Comparison of ENCODE assay signal across 8 mouse cellular contexts in the genomic region with DNA sequence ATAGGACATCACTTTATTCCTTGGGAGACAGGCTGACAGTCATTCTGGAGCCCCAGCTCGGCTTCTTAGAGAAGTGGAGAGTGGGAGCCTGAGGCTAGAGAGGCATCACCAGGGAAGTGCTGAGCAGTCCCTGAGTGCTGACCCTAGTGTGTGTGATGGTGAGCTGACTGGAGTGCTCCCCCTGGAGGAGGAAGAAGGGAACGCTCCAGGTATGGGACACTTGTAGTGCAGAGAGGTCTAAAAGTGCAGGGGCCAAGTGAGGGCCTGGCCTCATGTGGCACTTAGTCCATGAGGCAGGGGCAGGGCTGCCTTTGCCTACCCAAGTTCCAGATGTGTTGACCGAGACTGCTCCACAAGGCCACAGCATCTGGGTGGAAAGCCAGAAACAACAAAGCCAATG. TPM values are rescaled to one million over a fixed set of nuclear protein-coding genes. Genes with fewer than 3 reads are reported as not detected.
DNase-seq lines count a peak whose midpoint lies in the region; ATAC-seq and TF ChIP-seq lines count a peak whose summit lies in the region.

No protein-coding gene starts in this region.

- intact Hi-C loops in left cerebral cortex, adult 2 months (cut with DNase I): loop anchor here (10.0 kb wide), 1 partner anchor 539 kb away; no protein-coding TSS in a partner anchor

- H3K4me2 ChIP-seq in limb, embryonic 11.5 days (ENCODE audit: low read depth, severe bottlenecking): no peak overlapping the region

- no peak overlapping the region for H3K9ac ChIP-seq in limb, embryonic 11.5 days (ENCODE audit: low read length)

- peak; percentile 66 for TF ChIP-seq CTCF in left cerebral cortex, adult 2 months (IDR thresholded peaks at IDR 0.05)
- peak; percentile 72 for TF ChIP-seq CTCF in G1E (IDR thresholded peaks at IDR 0.05; ENCODE audit: low read depth, low read length)

- H3K27me3 ChIP-seq in G1E (ENCODE audit: insufficient read depth, low read length): peaks cover 5% of the 10 kb centered on the region
- H3K27me3 ChIP-seq in limb, embryonic 11.5 days (ENCODE audit: control insufficient read depth, insufficient read depth, low read length): no peaks in the 10 kb centered on the region

- no peaks in the 10 kb centered on the region for H3K9me3 ChIP-seq in G1E (replicated peaks)
- H3K9me3 ChIP-seq in limb, embryonic 11.5 days (ENCODE audit: control insufficient read depth, low read length): no peaks in the 10 kb centered on the region

- peak in 1 of 2 experiments; percentile 42 for DNase-seq in left cerebral cortex, adult 2 months (ENCODE audit: extremely low spot score in 1 of 2, low spot score in 2 of 2)
- no peak for DNase-seq in left cerebral cortex, adult 11 months (ENCODE audit: low spot score)
- peak; percentile 61 for DNase-seq in G1E (ENCODE audit: low spot score)
- peak; percentile 59 for DNase-seq in c-Kit-positive CD71-positive TER-119-positive erythroid progenitor cells, embryonic 14.5 days (ENCODE audit: low spot score)
- DNase-seq in limb, embryonic 11.5 days (ENCODE audit: low spot score): peak; percentile 81

- WGBS in limb, embryonic 11.5 days: 35% methylated on average over 3 of the region's 3 CpGs

- ATAC-seq in G1E (ENCODE audit: extremely low read depth, insufficient number of reproducible peaks, low FRiP score, poor library complexity, severe bottlenecking): peak; percentile 50
- peak; percentile 58 for ATAC-seq in granulocyte monocyte progenitor cell, adult 5-6 weeks (replicated peaks; ENCODE audit: poor library complexity, severe bottlenecking)
- ATAC-seq in limb, embryonic 11.5 days (ENCODE audit: insufficient number of reproducible peaks, low FRiP score, low TSS enrichment, low read depth): no peak
- peak; percentile 52; the same call in 1 of the 2 replicates for ATAC-seq in neutrophil, adult 5-6 weeks (ENCODE audit: extremely low read depth, insufficient number of reproducible peaks, low FRiP score, poor library complexity, severe bottlenecking)
- ATAC-seq in activated CD4-positive, CD25-positive, alpha-beta regulatory T cell, adult 4 months: no peak

- peaks cover 24% of the 10 kb centered on the region for H3K36me3 ChIP-seq in G1E (replicated peaks)
- no peaks in the 10 kb centered on the region for H3K36me3 ChIP-seq in limb, embryonic 11.5 days (ENCODE audit: control insufficient read depth, insufficient read depth, low read length)

- no peak overlapping the region for H3K27ac ChIP-seq in left cerebral cortex, adult 2 months
- H3K27ac ChIP-seq in limb, embryonic 11.5 days (replicated peaks; ENCODE audit: low read depth, low read length): no peak overlapping the region

- H3K4me1 ChIP-seq in G1E (ENCODE audit: insufficient read depth, low read depth, low read length): peaks cover 18% of the 10 kb centered on the region
- peaks cover 11% of the 10 kb centered on the region for H3K4me1 ChIP-seq in limb, embryonic 11.5 days (ENCODE audit: control insufficient read depth, insufficient read depth, low read length)

- no peak overlapping the region for H3K4me3 ChIP-seq in left cerebral cortex, adult 2 months
- H3K4me3 ChIP-seq in G1E (ENCODE audit: low read depth, low read length): no peak overlapping the region
- no peak overlapping the region for H3K4me3 ChIP-seq in limb, embryonic 11.5 days (ENCODE audit: low read depth, low read length)

RNA-seq across cellular contexts. Expression of a gene that starts 39.0 kb away (rescaled TPM):
- under 1 TPM in 1 of 2 experiments, not detected in 1; 0.48 TPM for total RNA-seq in left cerebral cortex, adult 2 months (2021)
- total RNA-seq in G1E (2014; fragmentation: Nextera tagmentation) (not detected in 2 replicates), G1E (2017) (0.05 TPM in 1 of 2 replicates, not detected in the other)
- not detected in 2 replicates for polyA plus RNA-seq in G1E (2012)
- total RNA-seq in granulocyte monocyte progenitor cell, adult 5-6 weeks (2014; fragmentation: Nextera tagmentation): 3.7 and 5.5 TPM in 2 replicates
- 2.7 and 4.9 TPM in 2 replicates for total RNA-seq in granulocyte monocyte progenitor cell, adult 5-6 weeks (2017)
- 56.4 and 100.0 TPM in 2 replicates for polyA plus RNA-seq in limb, embryonic 11.5 days (2014; fragmentation: Nextera tagmentation; extraction: Ambion mirVana)
- total RNA-seq in neutrophil, adult 5-6 weeks (2017): not detected in 2 replicates
- not detected for polyA plus RNA-seq in activated CD4-positive, CD25-positive, alpha-beta regulatory T cell, adult 4 months (2017; shearing (Covaris generic))

RNA-seq across cellular contexts. Expression of a gene that starts 58.6 kb away (rescaled TPM):
- 10 to 100 TPM; 10.0 to 10.6 TPM for total RNA-seq in left cerebral cortex, adult 2 months (2021)
- total RNA-seq in G1E (2014; fragmentation: Nextera tagmentation) (11.9 and 17.8 TPM in 2 replicates), G1E (2017) (10.7 and 11.6 TPM in 2 replicates)
- polyA plus RNA-seq in G1E (2012): 57.0 and 73.2 TPM in 2 replicates
- total RNA-seq in granulocyte monocyte progenitor cell, adult 5-6 weeks (2014; fragmentation: Nextera tagmentation): 6.7 and 9.4 TPM in 2 replicates
- 6.9 and 7.8 TPM in 2 replicates for total RNA-seq in granulocyte monocyte progenitor cell, adult 5-6 weeks (2017)
- 3.7 and 5.6 TPM in 2 replicates for polyA plus RNA-seq in limb, embryonic 11.5 days (2014; fragmentation: Nextera tagmentation; extraction: Ambion mirVana)
- 86.0 and 116 TPM in 2 replicates for total RNA-seq in neutrophil, adult 5-6 weeks (2017)
- polyA plus RNA-seq in activated CD4-positive, CD25-positive, alpha-beta regulatory T cell, adult 4 months (2017; shearing (Covaris generic)): 10 to 100 TPM in 1 of 2 experiments, 1 to 10 TPM in 1; 8.7 to 14.9 TPM

Comparison
In these comparisons a context has a peak if more than half of its experiments do, and no peak if none do; other contexts are left out.
1. ATAC-seq: peak in G1E (single experiment), granulocyte monocyte progenitor cell, adult 5-6 weeks (single experiment) and neutrophil, adult 5-6 weeks (single experiment); none in limb, embryonic 11.5 days (single experiment) and activated CD4-positive, CD25-positive, alpha-beta regulatory T cell, adult 4 months (single experiment).